Mouse (Mus musculus) liver, adult (tissue): ENCODE results near the gene Grk3.

ENCODE experiments used
- GATA4 ChIP-seq: IDR thresholded peaks from 2 replicates; pipeline ENCODE4 v1.6.1; 2014; ENCODE audit warnings: mild to moderate bottlenecking, low read length; ENCODE audit not compliant: insufficient replicate concordance

Gene Grk3

GRCm38 (mm10) chr5:112977089-112977488 is 38.5 kb downstream of the Grk3 start:
- no peak for TF ChIP-seq GATA4

GRCm38 (mm10) chr5:112973596-112973995 is 42.0 kb downstream of the Grk3 start:
- TF ChIP-seq GATA4 = no peak

GRCm38 (mm10) chr5:112972297-112972696 is 43.3 kb downstream of the Grk3 start:
- no peak for TF ChIP-seq GATA4

GRCm38 (mm10) chr5:112963495-112963894 is 52.1 kb downstream of the Grk3 start:
- TF ChIP-seq GATA4 = no peak

- TF ChIP-seq GATA4 = no peak
Measured at GRCm38 (mm10) chr5:112962166-112962565, 53.4 kb downstream of the Grk3 start.

- no peak for TF ChIP-seq GATA4
Measured at GRCm38 (mm10) chr5:112960911-112961310, 54.7 kb downstream of the Grk3 start.

- TF ChIP-seq GATA4 = no peak
Measured at GRCm38 (mm10) chr5:112958293-112958692, 57.3 kb downstream of the Grk3 start.

GRCm38 (mm10) chr5:112956841-112957240 is 58.8 kb downstream of the Grk3 start:
- TF ChIP-seq GATA4 = no peak

GRCm38 (mm10) chr5:112956368-112956767 is 59.2 kb downstream of the Grk3 start:
- no peak for TF ChIP-seq GATA4

GRCm38 (mm10) chr5:112950847-112951246 is 64.7 kb downstream of the Grk3 start:
- TF ChIP-seq GATA4 = no peak

- no peak for TF ChIP-seq GATA4
Measured at GRCm38 (mm10) chr5:112945925-112946324, 69.7 kb downstream of the Grk3 start.

GRCm38 (mm10) chr5:112942244-112942643 is 73.3 kb downstream of the Grk3 start:
- no peak for TF ChIP-seq GATA4

- no peak for TF ChIP-seq GATA4
Measured at GRCm38 (mm10) chr5:112941001-112941400, 74.6 kb downstream of the Grk3 start.

- TF ChIP-seq GATA4 = no peak
Measured at GRCm38 (mm10) chr5:112936632-112937031, 79.0 kb downstream of the Grk3 start.

- TF ChIP-seq GATA4 = no peak
Measured at GRCm38 (mm10) chr5:112935436-112935835, 80.2 kb downstream of the Grk3 start.

GRCm38 (mm10) chr5:112932878-112933567 is 82.6 kb downstream of the Grk3 start:
- no peak for TF ChIP-seq GATA4

- TF ChIP-seq GATA4 = no peak
Measured at GRCm38 (mm10) chr5:112931901-112932300, 83.7 kb downstream of the Grk3 start.
